10 mouse cellular contexts compared by ENCODE assay signal in genomic region chr12:99639847-99640213, GRCm38 (mm10).
DNase-seq lines count a peak whose midpoint lies in the region; ATAC-seq and TF ChIP-seq lines count a peak whose summit lies in the region.
"Had no signal": no experiment of that assay in that cellular context is flagged by ENCODE, and none has a peak within 500 bp of the region (broad histone marks: within the 10 kb centered on the region; RNA-seq: fewer than 3 reads in every experiment).

No protein-coding gene starts in this region.

- H3K4me1 ChIP-seq in MEL (ENCODE audit: control insufficient read depth in 1 of 2, insufficient read depth in 2 of 2, low read length in 2 of 2) = peaks cover 2 to 8% of the 10 kb centered on the region in 2 experiments
- peaks cover 17% of the 10 kb centered on the region for H3K4me1 ChIP-seq in forebrain, embryonic 14.5 days (ENCODE audit: control insufficient read depth, insufficient read depth, low read length)

- no peaks in the 10 kb centered on the region for H3K9me3 ChIP-seq in MEL (replicated peaks; ENCODE audit: insufficient read depth, low read length)
- peaks cover 2% of the 10 kb centered on the region; the same call in 1 of the 2 replicates for H3K9me3 ChIP-seq in forebrain, embryonic 14.5 days (replicated peaks; ENCODE audit: control insufficient read depth, low read length)
- H3K9me3 ChIP-seq: stomach, embryonic 15.5 days had no signal

- no peak for TF ChIP-seq RAD21 in MEL (IDR thresholded peaks at IDR 0.05; ENCODE audit: low read depth, low read length)

- H3K27me3 ChIP-seq in MEL (ENCODE audit: control insufficient read depth in 1 of 2, insufficient read depth in 2 of 2, low read length in 2 of 2) = no peaks in the 10 kb centered on the region
- H3K27me3 ChIP-seq in forebrain, embryonic 14.5 days (replicated peaks; ENCODE audit: control insufficient read depth, insufficient read depth, low read length) = no peaks in the 10 kb centered on the region
- H3K27me3 ChIP-seq: limb, embryonic 12.5 days; stomach, embryonic 15.5 days had no signal

- intact Hi-C loops in left cerebral cortex, postnatal 14 days (cut with DNase I) = no loop called here

- peak; percentile 58 for ATAC-seq in forebrain, embryonic 14.5 days

- H3K4me2 ChIP-seq in forebrain, embryonic 14.5 days (ENCODE audit: low read length) = peak overlapping the region; percentile 58
- H3K4me2 ChIP-seq: stomach, embryonic 15.5 days had no signal

- DNase-seq in cerebellum, adult 9-10 months = peak; percentile 21
- no peak for DNase-seq in cerebellum, adult 11-12 months
- no peak for DNase-seq in MEL (ENCODE audit: low read depth, low spot score)
- peak; percentile 63 for DNase-seq in forebrain, embryonic 14.5 days (ENCODE audit: low spot score)
- DNase-seq in left cerebral cortex, postnatal 14 days (ENCODE audit: low spot score in 2 of 2) = peak; percentile 55
- DNase-seq in right cerebral cortex, postnatal 10 days (ENCODE audit: low spot score in 2 of 2) = peak; percentile 65 to 74
- DNase-seq in lung, postnatal 14 days = no peak
- DNase-seq in thymus, postnatal 25 days = no peak

- H3K79me2 ChIP-seq in MEL (ENCODE audit: control insufficient read depth, insufficient read depth, low read length, poor library complexity) = no peaks in the 10 kb centered on the region

- 4% methylated on average over 8 of the region's 8 CpGs for WGBS in forebrain, embryonic 14.5 days

- TF ChIP-seq POLR2A in MEL (IDR thresholded peaks at IDR 0.05; ENCODE audit: control insufficient read depth in 1 of 2, insufficient read depth in 1 of 2, low read depth in 1 of 2, low read length in 2 of 2, poor library complexity in 1 of 2) = no peak

- H3K4me3 ChIP-seq in MEL (ENCODE audit: control insufficient read depth in 1 of 2, insufficient read depth in 1 of 2, low read depth in 2 of 2, low read length in 2 of 2) = peak overlapping the region; percentile 8 to 48; a peak in 2 of 4 replicates
- H3K4me3 ChIP-seq in forebrain, embryonic 14.5 days (ENCODE audit: low read depth, low read length) = no peak overlapping the region
- H3K4me3 ChIP-seq: limb, embryonic 12.5 days; stomach, embryonic 15.5 days had no signal

- no peak for TF ChIP-seq EP300 in MEL (IDR thresholded peaks at IDR 0.05; ENCODE audit: low read depth in 1 of 2, low read length in 2 of 2)

- H3K27ac ChIP-seq in MEL (ENCODE audit: control insufficient read depth, low read depth, low read length) = peak overlapping the region; percentile 76
- H3K27ac ChIP-seq in forebrain, embryonic 14.5 days (ENCODE audit: low read depth, low read length) = peak overlapping the region; percentile 55; the same call in 1 of the 2 replicates
- H3K27ac ChIP-seq: limb, embryonic 12.5 days; stomach, embryonic 15.5 days had no signal

- peak overlapping the region; percentile 46 for H3K9ac ChIP-seq in MEL (ENCODE audit: control insufficient read depth, low read depth, low read length, poor library complexity, severe bottlenecking)
- H3K9ac ChIP-seq in forebrain, embryonic 14.5 days (ENCODE audit: low read length) = no peak overlapping the region
- H3K9ac ChIP-seq: limb, embryonic 12.5 days; stomach, embryonic 15.5 days had no signal

- no peak for TF ChIP-seq CTCF in MEL (IDR thresholded peaks at IDR 0.05 in 2 of 3, conservative IDR thresholded peaks at IDR 0.05 in 1 of 3; ENCODE audit: control insufficient read depth in 1 of 3, insufficient read depth in 1 of 3, low read depth in 2 of 3, low read length in 3 of 3, poor library complexity in 1 of 3, severe bottlenecking in 1 of 3)

- peaks cover 0 to 5% of the 10 kb centered on the region in 2 experiments; a peak in 2 of 4 replicates for H3K36me3 ChIP-seq in MEL (ENCODE audit: control insufficient read depth in 1 of 2, insufficient read depth in 2 of 2, low read length in 2 of 2)
- no peaks in the 10 kb centered on the region for H3K36me3 ChIP-seq in forebrain, embryonic 14.5 days (ENCODE audit: control insufficient read depth, insufficient read depth, low read length)
- H3K36me3 ChIP-seq: limb, embryonic 12.5 days; stomach, embryonic 15.5 days had no signal

TF ChIP-seq in MEL, 35 proteins besides CTCF, POLR2A, EP300 and RAD21:
- TF ChIP-seq POLR2AphosphoS5 (IDR thresholded peaks at IDR 0.05; ENCODE audit: borderline replicate concordance, low read depth, low read length) (no peak), MYC (IDR thresholded peaks at IDR 0.05; ENCODE audit: low read depth, low read length) (0 out of 2 replicates have a peak, but pooled peaks have one; percentile 4), ZMIZ1 (IDR thresholded peaks at IDR 0.05; ENCODE audit: low read depth, low read length) (no peak), MAZ (IDR thresholded peaks at IDR 0.05; ENCODE audit: low read depth, low read length) (no peak)

Comparison
In these comparisons a context has a peak if more than half of its experiments do, and no peak if none do; other contexts are left out.
1. DNase-seq: peak in cerebellum, adult 9-10 months (single experiment), forebrain, embryonic 14.5 days (single experiment), left cerebral cortex, postnatal 14 days (2 of 2) and right cerebral cortex, postnatal 10 days (2 of 2); none in cerebellum, adult 11-12 months (single experiment), MEL (single experiment), lung, postnatal 14 days (single experiment) and thymus, postnatal 25 days (single experiment).